Mouse (Mus musculus) spleen, adult 2 months (tissue): ENCODE results near the gene Adi1.

Experiments used
- CTCF ChIP-seq: fragments of 200-500 bp; IDR thresholded peaks from 2 replicates; pipeline ENCODE4 v1.5.1; 2011; ENCODE audit warnings: mild to moderate bottlenecking, inconsistent platforms; ENCODE audit not compliant: insufficient read depth, insufficient read length, insufficient replicate concordance; ENCODE audit errors: extremely low read depth
- POLR2A ChIP-seq: fragments of 200-500 bp; IDR thresholded peaks from 2 replicates; pipeline ENCODE4 v1.6.1; 2011; ENCODE audit warnings: low read depth, low read length, inconsistent platforms

DNA sequence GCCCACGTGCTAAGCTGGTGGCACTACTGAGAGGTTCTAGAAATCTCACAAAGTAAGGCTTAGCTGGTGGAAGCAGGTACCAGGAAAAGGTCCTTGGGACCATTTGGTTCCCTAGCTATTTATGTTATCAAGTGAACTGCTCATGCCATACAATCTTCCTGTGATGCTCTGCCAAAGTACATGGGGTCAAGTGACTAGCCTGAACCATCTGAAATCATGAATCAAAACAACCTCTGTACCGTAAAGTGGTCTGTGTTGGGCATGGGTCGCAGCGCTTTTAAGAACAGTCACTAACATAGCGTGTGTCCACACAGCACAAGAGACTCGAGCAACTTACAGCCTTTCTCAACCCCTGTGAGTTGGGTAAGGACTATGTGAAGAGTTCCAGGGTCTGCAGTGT is 30.2 kb downstream of the Adi1 start:
- TF ChIP-seq CTCF (no peak), POLR2A (no peak)
